8 mouse cellular contexts compared by ENCODE assay signal in the genomic region with DNA sequence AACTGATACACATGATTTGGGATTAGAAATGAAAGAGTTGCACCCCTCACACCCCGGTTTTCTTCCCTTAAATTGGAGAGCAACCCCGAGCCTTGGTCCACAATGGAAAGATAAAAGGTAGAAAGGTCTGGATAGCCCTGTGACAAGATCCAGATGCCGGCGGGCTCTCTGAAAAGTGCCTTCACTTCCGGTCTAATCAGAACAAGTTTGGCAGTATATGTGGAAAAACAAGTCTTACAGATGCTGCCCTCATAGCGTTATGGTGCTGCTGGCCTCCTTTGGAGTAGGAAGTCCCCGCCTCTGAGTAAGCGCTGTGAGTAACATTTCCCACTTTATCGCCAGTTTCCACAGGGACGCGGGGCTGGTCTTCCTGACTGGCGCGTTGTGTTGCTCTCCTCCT. TPM values are rescaled to one million over a fixed set of nuclear protein-coding genes. Genes with fewer than 3 reads are reported as not detected.
DNase-seq lines count a peak whose midpoint lies in the region; ATAC-seq and TF ChIP-seq lines count a peak whose summit lies in the region.

No protein-coding gene starts in this region.

- peak; percentile 17; the same call in 1 of the 2 replicates for ATAC-seq in intestine, postnatal 0 days
- no peak for ATAC-seq in lung, embryonic 16.5 days (ENCODE audit: low read depth)
- no peak for ATAC-seq in megakaryocyte progenitor cell, adult 5-6 weeks (replicated peaks; ENCODE audit: poor library complexity)

- WGBS in intestine, postnatal 0 days: 2% methylated on average over 13 of the region's 13 CpGs
- WGBS in lung, embryonic 16.5 days: 5% methylated on average over 13 of the region's 13 CpGs

- peak; percentile 38 for DNase-seq in kidney, adult 18-20 months
- DNase-seq in kidney, adult 11 months: no peak
- peak; percentile 32 for DNase-seq in adrenal gland, postnatal 25 days
- peak; percentile 64 to 70 for DNase-seq in heart, adult 18-20 months
- no peak for DNase-seq in gastrocnemius, adult 18-20 months (ENCODE audit: low spot score)

- TF ChIP-seq CTCF in intestine, postnatal 0 days (IDR thresholded peaks at IDR 0.05; ENCODE audit: low read depth): no peak

- peak overlapping the region; percentile 94 for H3K4me2 ChIP-seq in intestine, postnatal 0 days (replicated peaks; ENCODE audit: low read depth)
- H3K4me2 ChIP-seq in lung, embryonic 16.5 days (ENCODE audit: low read depth, low read length): peak overlapping the region; percentile 79

- H3K27ac ChIP-seq in intestine, postnatal 0 days (ENCODE audit: low read depth, low read length): no peak overlapping the region
- H3K27ac ChIP-seq in lung, embryonic 16.5 days (ENCODE audit: low read length): peak overlapping the region; percentile 64

- no peak overlapping the region for H3K9ac ChIP-seq in intestine, postnatal 0 days (ENCODE audit: low read depth, low read length)
- H3K9ac ChIP-seq in lung, embryonic 16.5 days (ENCODE audit: low read length): no peak overlapping the region; the same call in 1 of the 2 replicates

- no peaks in the 10 kb centered on the region for H3K27me3 ChIP-seq in intestine, postnatal 0 days (replicated peaks; ENCODE audit: control insufficient read depth, insufficient read depth, low read length)
- no peaks in the 10 kb centered on the region for H3K27me3 ChIP-seq in lung, embryonic 16.5 days (ENCODE audit: control insufficient read depth, insufficient read depth, low read depth, low read length)

- no peaks in the 10 kb centered on the region for H3K4me1 ChIP-seq in intestine, postnatal 0 days (replicated peaks; ENCODE audit: control insufficient read depth, insufficient read depth, low read length)
- H3K4me1 ChIP-seq in lung, embryonic 16.5 days (replicated peaks; ENCODE audit: control insufficient read depth, insufficient read depth, low read length): peaks cover 13% of the 10 kb centered on the region

- no peaks in the 10 kb centered on the region for H3K36me3 ChIP-seq in intestine, postnatal 0 days (ENCODE audit: control insufficient read depth, insufficient read depth)
- H3K36me3 ChIP-seq in lung, embryonic 16.5 days (ENCODE audit: control insufficient read depth, insufficient read depth, low read length): no peaks in the 10 kb centered on the region

- H3K4me3 ChIP-seq in intestine, postnatal 0 days (ENCODE audit: low read depth, low read length): peak overlapping the region; percentile 65
- H3K4me3 ChIP-seq in lung, embryonic 16.5 days (ENCODE audit: low read length): peak overlapping the region; percentile 72

- H3K9me3 ChIP-seq in intestine, postnatal 0 days (ENCODE audit: control insufficient read depth): no peaks in the 10 kb centered on the region
- H3K9me3 ChIP-seq in lung, embryonic 16.5 days (ENCODE audit: control insufficient read depth, low read length): no peaks in the 10 kb centered on the region

RNA-seq across cellular contexts. Expression of a gene that starts 49.9 kb away (rescaled TPM):
- total RNA-seq in adrenal gland, postnatal 25 days (2021): 7.2 and 8.9 TPM in 2 replicates
- total RNA-seq in heart, adult 18-20 months (2021): 10 to 100 TPM; 13.3 to 15.3 TPM
- 26.2 and 28.5 TPM in 2 replicates for polyA plus RNA-seq in intestine, postnatal 0 days (2015; fragmentation: Nextera tagmentation; extraction: Ambion mirVana)
- 34.6 and 36.6 TPM in 2 replicates for polyA plus RNA-seq in lung, embryonic 16.5 days (2015; fragmentation: Nextera tagmentation; extraction: Ambion mirVana)
- 2.5 and 2.7 TPM in 2 replicates for total RNA-seq in megakaryocyte progenitor cell, adult 5-6 weeks (2015)
- 3.5 TPM in 2 replicates for total RNA-seq in megakaryocyte progenitor cell, adult 5-6 weeks (2017)
- 1 to 10 TPM; 2.9 to 5.2 TPM for total RNA-seq in gastrocnemius, adult 18-20 months (2021)

Comparison
In these comparisons a context has a peak if more than half of its experiments do, and no peak if none do; other contexts are left out.
1. DNase-seq: peak in kidney, adult 18-20 months (single experiment), adrenal gland, postnatal 25 days (single experiment) and heart, adult 18-20 months (2 of 2); none in kidney, adult 11 months (single experiment) and gastrocnemius, adult 18-20 months (single experiment).